Mouse (Mus musculus) heart, postnatal 14 days (tissue): ENCODE measurements around the gene Upf2. TPM values are rescaled to one million over a fixed set of nuclear protein-coding genes. Genes with fewer than 3 reads are reported as not detected.
A peak's percentile ranks its signal among the peaks of the same experiment; 100 is the strongest.

Experiments used
- DNase-seq, 2 experiments: peaks; one replicate each; pipeline ENCODE4 v3.0.0; 2021 to 2022
- intact Hi-C: fragments of 180-260 bp; cut with DNase I; formaldehyde crosslinking; loops from one replicate; pipeline ENCODE4 v1.15.1; 2025
- long read RNA-seq, 2 experiments: library from polyadenylated mRNA; stranded (forward); transcript quantifications; one replicate each; pipeline ENCODE4 v2.0.0; 2021
- total RNA-seq, 2 experiments: library from RNA; stranded (reverse); gene quantifications; 2 replicates each; pipeline ENCODE4 v1.2.3; 2021

Gene Upf2
- total RNA-seq = 10 to 100 TPM; 12.6 to 13.4 TPM
- long read RNA-seq, experiment 1, full-length matches to known transcripts = 4 of 8 reads
- long read RNA-seq, experiment 1, partial matches to known transcripts = 1 of 8 reads
- long read RNA-seq, experiment 1, other reads (novel, unspliced or antisense) = 3 of 8 reads
- long read RNA-seq, experiment 2, full-length matches to known transcripts = 4 of 7 reads
- long read RNA-seq, experiment 2, partial matches to known transcripts = 0 of 7 reads
- long read RNA-seq, experiment 2, other reads (novel, unspliced or antisense) = 3 of 7 reads

- DNase-seq = peak; percentile 96
- intact Hi-C loops = loop anchor here (2.0 kb wide), 1 partner anchor 56 kb away; the partner anchor contains the start of gene Sec61a2
Measured at GRCm38 (mm10) chr2:5950766-5951595, at the start of gene Upf2. Upf2 (plus strand) TSS chr2:5951469.

DNA sequence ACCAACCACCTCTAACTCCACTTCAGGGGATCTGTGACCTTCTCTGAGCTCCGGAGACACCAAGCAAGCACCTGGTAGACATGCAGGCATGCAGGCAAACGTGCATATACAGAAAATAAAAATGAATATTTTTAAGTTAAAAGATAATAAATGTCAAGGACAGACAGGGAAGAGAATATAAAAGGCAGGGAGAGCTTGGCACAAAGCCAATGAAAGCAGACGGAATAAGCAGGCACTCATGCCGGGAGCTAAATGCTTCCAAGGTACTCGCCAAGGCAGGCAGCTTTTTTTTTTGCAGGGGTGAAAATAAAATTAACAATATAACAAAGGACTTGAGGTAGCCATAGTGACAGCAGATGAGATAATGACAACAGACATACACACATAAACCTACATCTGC lies 45.2 kb upstream of the Upf2 start:
- DNase-seq = peak in 1 of 2 experiments; percentile 25
- intact Hi-C loops = no loop called here

DNA sequence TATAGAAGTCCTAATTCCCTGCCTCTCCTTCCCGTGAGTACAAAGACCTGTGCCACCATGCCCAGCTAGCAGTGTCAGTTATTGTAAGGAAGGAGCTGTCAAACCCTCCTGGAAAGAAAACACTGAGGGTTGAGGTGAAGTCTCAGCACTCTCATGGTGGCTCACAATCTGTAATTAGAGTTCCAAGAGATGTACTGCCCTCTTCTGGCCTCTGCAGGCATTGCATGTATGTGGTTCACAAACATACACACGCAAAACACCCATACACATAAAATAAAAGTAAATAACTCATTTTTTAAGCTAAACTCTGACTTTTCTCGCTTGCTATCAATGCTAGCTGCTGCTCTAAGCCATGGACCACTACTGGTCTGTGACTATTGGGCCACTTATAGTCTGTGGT lies 44.6 kb upstream of the Upf2 start:
- DNase-seq = peak; percentile 21 to 35
- intact Hi-C loops = no loop called here

- intact Hi-C loops = no loop called here
Measured at GRCm38 (mm10) chr2:5911282-5911965, 39.8 kb upstream of the Upf2 start.

GRCm38 (mm10) chr2:5922823-5923222 lies 28.4 kb upstream of the Upf2 start:
- intact Hi-C loops = no loop called here
- no peak for DNase-seq

More at GRCm38 (mm10) chr2:5911282-5911965, 39.8 kb upstream of the Upf2 start:
- DNase-seq = peak in 1 of 2 experiments; percentile 13

DNA sequence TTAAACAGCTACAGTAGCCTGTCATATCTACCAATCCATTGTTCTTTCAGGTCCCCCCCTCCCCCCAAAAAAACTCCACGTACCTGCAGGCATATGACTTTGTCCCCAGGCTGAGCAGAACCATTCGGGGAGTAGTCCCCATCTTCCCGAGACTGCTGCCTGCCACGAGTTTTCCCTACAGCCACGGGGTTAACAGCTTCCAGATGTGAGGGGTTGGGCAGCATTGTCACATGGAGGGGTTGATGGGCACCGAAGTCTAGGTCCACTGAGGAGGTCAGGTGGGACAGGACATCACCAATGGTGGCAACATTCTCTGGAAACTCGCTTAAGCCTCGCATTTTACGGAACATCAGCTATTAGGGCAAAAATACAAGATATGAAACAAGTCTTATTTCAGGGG lies 27.5 kb upstream of the Upf2 start:
- intact Hi-C loops = no loop called here
- no peak for DNase-seq

DNA sequence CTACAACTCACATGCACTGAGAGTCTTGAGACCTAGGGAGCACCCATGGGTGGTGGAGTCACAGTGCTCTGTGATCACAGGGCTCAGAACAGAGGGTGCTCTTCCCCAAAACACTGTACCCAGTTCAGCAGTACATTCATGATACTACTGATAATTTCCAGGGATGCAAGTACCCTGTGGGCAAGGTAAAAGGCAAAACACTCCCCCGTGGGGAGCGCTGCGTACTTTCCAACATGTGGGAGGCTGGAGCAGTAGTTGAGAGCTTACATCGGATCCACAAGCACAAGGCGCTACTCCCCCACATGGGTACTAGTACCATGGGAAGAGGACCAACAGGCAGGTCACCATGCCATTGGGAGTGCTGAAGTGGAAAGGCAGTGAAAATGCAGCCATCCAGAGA lies 23.8 kb upstream of the Upf2 start:
- intact Hi-C loops = no loop called here
- DNase-seq = no peak

- DNase-seq = no peak
- intact Hi-C loops = no loop called here
Measured at GRCm38 (mm10) chr2:5929793-5930192, 21.5 kb upstream of the Upf2 start.

DNA sequence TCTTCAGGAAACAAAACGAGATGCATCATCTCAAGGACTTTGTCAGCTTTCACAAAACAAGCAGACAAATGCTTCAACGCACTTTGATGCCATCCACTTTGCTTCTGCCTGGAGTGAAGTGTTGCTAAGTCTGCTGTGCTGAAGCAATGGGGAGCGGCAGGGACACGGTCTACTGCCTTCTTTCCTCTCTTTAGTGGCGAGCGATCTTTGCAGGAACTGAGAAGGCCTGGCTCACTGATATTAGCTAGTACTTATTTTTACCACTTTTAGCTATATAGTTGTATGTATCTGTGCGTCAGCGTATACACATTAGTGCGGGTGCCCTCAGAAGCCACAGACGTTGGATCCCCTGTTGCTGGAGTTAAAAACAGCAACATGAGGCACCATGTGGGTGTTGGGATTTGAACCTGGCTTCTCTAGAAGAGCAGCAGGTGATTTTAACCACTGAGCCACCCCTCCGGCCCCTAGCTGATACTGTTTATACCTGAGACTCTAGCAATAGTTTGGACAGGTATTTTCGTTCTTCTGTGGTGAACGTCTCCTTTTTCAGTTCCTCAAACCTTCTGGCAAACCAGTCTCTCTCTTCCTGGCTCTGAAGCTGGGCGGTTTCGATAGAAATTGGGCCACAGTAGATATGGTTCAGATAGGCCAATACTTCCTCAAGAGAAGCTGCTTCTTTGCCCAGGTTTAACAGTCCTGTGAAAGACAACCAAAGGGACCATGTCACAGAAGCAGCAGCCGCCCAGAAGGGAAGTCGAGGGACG lies 20.8 kb upstream of the Upf2 start:
- intact Hi-C loops = no loop called here
- no peak for DNase-seq

DNA sequence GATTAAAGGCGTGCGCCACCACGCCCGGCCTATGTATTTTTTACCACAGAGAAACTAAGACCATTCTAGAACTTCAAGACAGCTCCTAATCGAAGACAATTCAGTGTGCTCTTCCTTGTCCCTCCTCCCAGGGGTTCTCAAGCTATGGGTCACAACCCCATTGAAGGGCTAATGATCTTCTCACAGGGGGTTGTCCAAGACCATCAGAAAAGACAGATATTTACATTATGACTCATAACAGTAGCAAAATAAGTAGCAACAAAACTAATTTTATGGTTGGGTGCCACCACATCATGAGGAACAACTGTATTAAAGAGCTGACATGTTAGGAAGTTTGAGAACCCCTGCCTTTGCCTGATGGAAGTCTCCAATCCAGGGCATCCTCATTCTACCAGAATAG lies 19.3 kb upstream of the Upf2 start:
- intact Hi-C loops = no loop called here
- DNase-seq = no peak

GRCm38 (mm10) chr2:5934936-5935335 lies 16.3 kb upstream of the Upf2 start:
- DNase-seq = no peak
- intact Hi-C loops = no loop called here

DNA sequence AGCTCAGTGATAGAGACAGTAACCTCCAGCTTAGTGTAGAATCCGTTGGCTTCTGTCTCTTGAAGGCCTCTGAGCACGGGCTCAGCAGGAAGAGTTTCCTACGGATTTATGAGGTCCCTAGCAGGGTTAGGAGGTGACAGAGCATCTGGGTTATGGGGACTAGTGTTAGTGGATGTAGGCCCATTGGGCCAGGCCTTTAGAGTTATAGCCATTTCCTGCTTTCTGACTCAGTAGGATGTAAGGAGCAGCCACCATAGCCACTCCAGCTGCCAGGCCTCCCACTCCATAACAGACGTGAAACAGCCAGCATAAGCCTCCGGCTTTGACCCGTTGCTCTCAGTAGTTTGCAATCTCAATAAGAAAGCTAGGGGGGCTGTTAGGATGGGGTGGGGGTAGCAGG lies 15.2 kb upstream of the Upf2 start:
- intact Hi-C loops = no loop called here
- no peak for DNase-seq

GRCm38 (mm10) chr2:5936550-5936949 lies 14.7 kb upstream of the Upf2 start:
- no peak for DNase-seq
- intact Hi-C loops = no loop called here

DNA sequence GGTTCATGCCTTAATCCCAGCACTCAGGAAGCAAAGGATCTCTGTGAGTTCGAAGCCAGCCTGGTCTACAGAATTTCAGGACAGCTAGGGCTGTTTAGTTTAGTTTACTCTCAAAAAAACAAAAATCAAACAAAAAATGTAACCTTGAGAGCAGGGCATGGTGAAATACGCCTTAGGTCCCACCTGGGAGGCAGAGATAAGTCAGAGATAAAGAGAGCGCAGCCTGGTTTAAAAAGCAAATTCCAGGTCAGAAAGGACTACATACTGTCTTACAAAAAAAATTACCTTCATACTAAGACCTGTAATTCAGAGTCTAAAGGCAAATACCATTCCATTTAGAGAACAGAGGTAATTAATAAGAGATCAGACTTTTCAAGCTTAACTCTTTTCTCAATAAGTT lies 11.9 kb upstream of the Upf2 start:
- intact Hi-C loops = no loop called here
- DNase-seq = no peak

DNA sequence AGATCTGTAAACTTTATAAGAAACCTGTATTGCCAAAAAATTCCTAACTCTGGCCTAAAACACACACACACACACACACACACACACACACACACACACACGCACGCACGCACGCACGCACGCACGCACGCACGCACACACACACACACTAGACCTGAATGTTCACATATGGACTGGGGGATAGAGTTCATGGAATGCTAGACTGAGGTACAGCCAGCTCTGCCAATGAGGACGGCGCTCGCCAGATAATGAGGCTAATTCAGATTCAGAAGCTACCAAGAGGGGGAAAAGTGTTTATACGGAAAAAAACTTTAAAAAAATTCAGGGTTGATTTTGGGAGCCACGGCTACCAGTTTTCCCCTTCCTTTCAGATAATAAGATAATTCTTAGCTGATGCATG lies 11.4 kb upstream of the Upf2 start:
- no peak for DNase-seq
- intact Hi-C loops = no loop called here

GRCm38 (mm10) chr2:5940936-5941335 lies 10.3 kb upstream of the Upf2 start:
- DNase-seq = no peak
- intact Hi-C loops = no loop called here

DNA sequence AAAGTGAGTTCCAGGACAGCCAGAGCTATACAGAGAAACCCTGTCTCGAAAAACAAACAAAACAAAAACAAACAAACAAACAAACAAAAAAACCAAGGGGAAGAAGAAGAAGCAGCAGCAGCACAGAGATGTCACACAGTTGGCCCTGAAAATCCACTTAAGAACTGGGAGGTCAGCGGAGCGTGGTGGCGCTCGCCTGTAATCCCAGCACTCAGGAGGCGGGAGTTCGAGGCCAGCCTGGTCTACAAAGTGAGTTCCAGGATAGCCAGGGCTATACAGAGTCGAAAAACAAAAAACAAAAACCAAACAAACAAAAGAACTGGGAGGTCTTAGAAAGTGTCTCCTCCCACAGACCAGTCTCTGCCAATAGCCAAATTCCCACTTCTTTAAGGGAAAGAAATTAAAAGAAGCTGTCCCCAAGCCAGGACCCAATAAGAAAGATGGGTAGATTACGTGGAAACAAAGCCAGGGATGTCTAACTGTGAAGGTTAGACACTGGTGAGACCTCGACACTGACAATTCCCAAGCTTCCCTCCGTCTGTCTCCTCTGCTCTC lies 9.3 kb upstream of the Upf2 start:
- intact Hi-C loops = no loop called here
- DNase-seq = no peak

DNA sequence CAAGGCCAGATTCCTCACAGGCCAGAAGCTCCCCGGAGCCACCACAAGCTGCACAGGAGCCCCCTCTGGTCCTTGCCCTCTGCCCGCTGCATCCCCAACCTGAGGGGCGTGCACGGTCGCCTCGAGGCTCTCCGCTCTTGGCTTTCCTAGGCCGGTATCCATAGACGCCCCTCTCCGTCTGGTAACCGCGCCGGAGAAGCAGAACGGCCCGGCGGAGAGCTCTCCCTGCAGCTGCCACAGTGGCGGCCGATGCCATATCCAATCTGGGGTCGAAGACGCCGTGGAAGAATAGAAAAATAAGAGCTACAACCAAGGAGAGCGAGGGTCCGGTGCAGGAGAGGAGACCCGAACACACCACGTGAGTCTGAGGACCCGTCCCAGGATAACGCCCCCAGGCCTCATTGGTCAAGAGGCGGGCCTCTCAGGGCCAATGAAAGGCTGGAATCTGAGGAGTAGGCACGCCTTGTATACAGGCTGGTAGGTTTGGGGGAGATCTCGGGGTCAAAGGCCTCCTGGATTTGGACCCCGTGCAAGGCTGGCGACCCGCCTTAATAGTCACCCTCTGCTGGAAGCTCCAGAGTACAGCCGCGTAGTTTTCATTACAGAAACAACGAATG lies 8.7 kb upstream of the Upf2 start, which contains the start of gene Dhtkd1:
Dhtkd1 (minus strand) TSS at position 377 of the 617 bp plus-strand sequence.
- intact Hi-C loops = no loop called here
- DNase-seq = peak; percentile 53 to 65

DNA sequence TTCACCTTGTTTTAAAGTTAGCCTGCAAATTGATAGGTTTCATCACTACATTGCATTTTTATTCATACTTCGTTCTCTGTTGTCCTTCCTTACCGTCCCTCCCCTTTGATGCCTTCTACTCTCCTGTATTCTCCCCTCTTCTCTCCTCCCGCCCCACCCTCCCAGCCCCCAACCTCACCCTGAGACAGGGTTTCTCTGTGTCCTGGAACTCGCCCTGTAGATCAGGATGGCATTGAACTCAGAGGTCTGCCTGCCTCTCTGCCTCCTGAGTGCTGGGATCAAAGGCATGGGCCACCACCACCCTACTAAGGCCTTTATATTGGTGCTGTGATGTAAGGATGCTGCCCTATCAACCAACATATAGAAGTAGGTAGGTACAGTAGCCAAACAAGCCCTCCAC lies 8.2 kb upstream of the Upf2 start:
- DNase-seq = no peak
- intact Hi-C loops = no loop called here

DNA sequence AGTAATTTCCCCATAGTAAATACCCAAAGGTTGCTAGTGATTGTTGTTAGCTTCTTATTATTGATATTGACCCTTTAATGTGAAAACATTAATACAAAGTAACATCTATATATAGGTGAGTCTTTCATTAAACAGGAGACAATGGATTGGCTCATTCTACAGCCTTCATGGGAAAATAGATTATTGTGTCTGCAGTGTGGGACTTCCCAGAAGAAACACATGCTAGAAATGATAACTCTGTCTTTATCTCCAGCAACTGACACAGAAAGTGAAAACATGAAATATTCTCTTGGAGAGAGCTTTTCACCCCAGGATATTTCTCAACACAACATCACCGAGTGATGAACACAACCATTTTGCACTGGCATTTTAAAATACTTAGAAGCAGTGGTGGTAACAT lies 5.6 kb upstream of the Upf2 start:
- no peak for DNase-seq
- intact Hi-C loops = no loop called here
